Mouse (Mus musculus): ENCODE results near the gene Gm3542. TPM values are rescaled to one million over a fixed set of nuclear protein-coding genes. Genes with fewer than 3 reads are reported as not detected.
"Not testable (repeated sequence)": the region's sequence is repeated elsewhere in the genome, so short reads cannot be mapped to it uniquely, and the experiment has no call there.

The Gm3542 gene
- polyA plus RNA-seq (2015; fragmentation: Nextera tagmentation; extraction: Ambion mirVana), result not detected in 2 replicates

DNA sequence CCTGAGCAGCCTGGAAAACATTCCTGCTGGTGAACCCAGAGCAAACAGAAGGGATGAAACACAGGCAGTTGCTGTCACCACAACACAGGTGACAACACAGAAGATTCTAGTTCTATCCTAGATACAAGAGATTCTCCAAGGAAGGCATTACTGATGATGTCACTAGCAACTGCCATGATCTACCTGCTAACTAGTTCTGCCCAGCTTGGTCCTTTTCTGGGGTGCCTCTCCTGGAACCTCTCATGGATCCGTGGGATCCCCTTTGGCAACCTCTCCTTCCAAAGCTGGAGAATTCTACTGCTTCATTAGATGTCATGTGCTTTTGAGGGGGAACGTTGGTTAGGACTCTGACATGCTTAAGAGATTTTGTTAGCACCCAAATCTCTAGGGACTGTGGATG lies at the start of gene Gm3542:
Gm3542 (minus strand) TSS at position 101 of the 400 bp plus-strand sequence.
- not testable (repeated sequence) for DNase-seq (ENCODE audit: low spot score)

Other genes with a start within 250 kb of the Gm3542 start
- 0.64 and 0.77 TPM in 2 replicates for gene Gm8279, start 203.4 kb downstream of the Gm3542 start, polyA plus RNA-seq (2015; fragmentation: Nextera tagmentation; extraction: Ambion mirVana)
- gene Gm3317, start 170.4 kb downstream of the Gm3542 start, polyA plus RNA-seq (2015; fragmentation: Nextera tagmentation; extraction: Ambion mirVana), result not detected in 2 replicates
- not detected in 2 replicates for gene Gm8271, start 149.1 kb downstream of the Gm3542 start, polyA plus RNA-seq (2015; fragmentation: Nextera tagmentation; extraction: Ambion mirVana)
- 0.12 TPM in 1 of 2 replicates, not detected in the other for gene Gm3526, start 74.3 kb downstream of the Gm3542 start, polyA plus RNA-seq (2015; fragmentation: Nextera tagmentation; extraction: Ambion mirVana)
- gene Gm3500, start 54.1 kb upstream of the Gm3542 start, polyA plus RNA-seq (2015; fragmentation: Nextera tagmentation; extraction: Ambion mirVana), result 0.12 TPM in 1 of 2 replicates, not detected in the other
- gene Gm3194, start 120.5 kb upstream of the Gm3542 start, polyA plus RNA-seq (2015; fragmentation: Nextera tagmentation; extraction: Ambion mirVana), result 0.36 and 0.43 TPM in 2 replicates
- gene Gm8246, start 142.9 kb upstream of the Gm3542 start, polyA plus RNA-seq (2015; fragmentation: Nextera tagmentation; extraction: Ambion mirVana), result not detected in 2 replicates
- not detected in 2 replicates for gene Gm3187, start 149.3 kb upstream of the Gm3542 start, polyA plus RNA-seq (2015; fragmentation: Nextera tagmentation; extraction: Ambion mirVana)
- gene Gm3488, start 166.7 kb upstream of the Gm3542 start, polyA plus RNA-seq (2015; fragmentation: Nextera tagmentation; extraction: Ambion mirVana), result 0.09 TPM in 1 of 2 replicates, not detected in the other
- 0.18 TPM in 1 of 2 replicates, not detected in the other for gene Gm3532, start 203.6 kb upstream of the Gm3542 start, polyA plus RNA-seq (2015; fragmentation: Nextera tagmentation; extraction: Ambion mirVana)

Measured in thymus, postnatal 0 days (tissue).